8 mouse cellular contexts compared by ENCODE assay signal in genomic region chr1:154786243-154786669, GRCm38 (mm10).
DNase-seq lines count a peak whose midpoint lies in the region; ATAC-seq and TF ChIP-seq lines count a peak whose summit lies in the region.

No protein-coding gene starts in this region.

- no peak overlapping the region for H3K9ac ChIP-seq in heart, embryonic 11.5 days (ENCODE audit: low read depth, low read length)
- H3K9ac ChIP-seq in kidney, embryonic 15.5 days = no peak overlapping the region

- no peaks in the 10 kb centered on the region for H3K79me2 ChIP-seq in C2C12 (ENCODE audit: control insufficient read depth, insufficient read depth)

- TF ChIP-seq CTCF in C2C12 (IDR thresholded peaks at IDR 0.05; ENCODE audit: control insufficient read depth, insufficient read depth, insufficient read length) = peak; percentile 90

- H3K4me2 ChIP-seq in heart, embryonic 11.5 days = peak overlapping the region; percentile 31
- H3K4me2 ChIP-seq in kidney, embryonic 15.5 days = peak overlapping the region; percentile 33

- no peak overlapping the region for H3K27ac ChIP-seq in heart, embryonic 11.5 days (ENCODE audit: low read depth, low read length)
- no peak overlapping the region for H3K27ac ChIP-seq in kidney, embryonic 15.5 days

- no peak overlapping the region for H3ac ChIP-seq in C2C12 (ENCODE audit: control insufficient read depth, insufficient read length, low read depth)

- H3K9me3 ChIP-seq in heart, embryonic 11.5 days (replicated peaks; ENCODE audit: control insufficient read depth, low read length) = no peaks in the 10 kb centered on the region
- no peaks in the 10 kb centered on the region for H3K9me3 ChIP-seq in kidney, embryonic 15.5 days (replicated peaks)

- peak; percentile 86 for ATAC-seq in erythroblast, adult 5-6 weeks (replicated peaks; ENCODE audit: low FRiP score, poor library complexity, severe bottlenecking)
- ATAC-seq in heart, embryonic 11.5 days (replicated peaks; ENCODE audit: insufficient number of reproducible peaks, low FRiP score, low TSS enrichment) = peak; percentile 31; the same call in 1 of the 2 replicates
- peak; percentile 54; the same call in 1 of the 2 replicates for ATAC-seq in kidney, embryonic 15.5 days (replicated peaks; ENCODE audit: low FRiP score)
- peak; percentile 84 for ATAC-seq in monocyte, adult 5-6 weeks (replicated peaks; ENCODE audit: insufficient number of reproducible peaks, low FRiP score, low TSS enrichment, poor library complexity, severe bottlenecking)

- H3K4me3 ChIP-seq in C2C12 (ENCODE audit: insufficient read depth, poor library complexity, severe bottlenecking) = no peak overlapping the region
- H3K4me3 ChIP-seq in heart, embryonic 11.5 days (ENCODE audit: low read depth, low read length) = no peak overlapping the region
- no peak overlapping the region for H3K4me3 ChIP-seq in kidney, embryonic 15.5 days (replicated peaks)

- 5% methylated on average over 4 of the region's 4 CpGs for WGBS in heart, embryonic 11.5 days (ENCODE audit: insufficient replicate concordance)
- WGBS in kidney, embryonic 15.5 days = 18% methylated on average over 4 of the region's 4 CpGs

- H3K79me3 ChIP-seq in C2C12 (ENCODE audit: low read depth) = no peaks in the 10 kb centered on the region

- 0 out of 2 replicates have a peak, but pooled peaks cover 2% of the 10 kb centered on the region for H3K4me1 ChIP-seq in heart, embryonic 11.5 days (ENCODE audit: control insufficient read depth, insufficient read depth, low read length)
- H3K4me1 ChIP-seq in kidney, embryonic 15.5 days = peaks cover 22% of the 10 kb centered on the region

- DNase-seq in brain, adult 2 months (ENCODE audit: low read depth, low spot score) = peak; percentile 93
- peak; percentile 66 for DNase-seq in liver
- DNase-seq in spleen, postnatal 36 days (ENCODE audit: low spot score in 2 of 2) = peak; percentile 71 to 83

- H3K27me3 ChIP-seq in C2C12 (ENCODE audit: control insufficient read depth, insufficient read depth, insufficient read length) = peaks cover 20% of the 10 kb centered on the region
- peaks cover 4% of the 10 kb centered on the region; the same call in 1 of the 2 replicates for H3K27me3 ChIP-seq in heart, embryonic 11.5 days (ENCODE audit: control insufficient read depth, insufficient read depth, low read length)
- peaks cover 21% of the 10 kb centered on the region for H3K27me3 ChIP-seq in kidney, embryonic 15.5 days

- H3K36me3 ChIP-seq in C2C12 (ENCODE audit: control insufficient read depth, insufficient read depth) = no peaks in the 10 kb centered on the region
- no peaks in the 10 kb centered on the region for H3K36me3 ChIP-seq in heart, embryonic 11.5 days (ENCODE audit: control insufficient read depth, insufficient read depth, low read length)
- no peaks in the 10 kb centered on the region for H3K36me3 ChIP-seq in kidney, embryonic 15.5 days

TF ChIP-seq in C2C12, 6 proteins besides CTCF, POLR2A, EP300 and RAD21:
- TF ChIP-seq MYOG (IDR thresholded peaks at IDR 0.05; ENCODE audit: control insufficient read depth, extremely low read depth, insufficient read length) (no peak), MYOD1 (IDR thresholded peaks at IDR 0.05; ENCODE audit: control insufficient read depth, insufficient read length, low read depth) (no peak), MAX (IDR thresholded peaks at IDR 0.05) (no peak), USF1 (IDR thresholded peaks at IDR 0.05; ENCODE audit: low read depth) (no peak), CEBPB (IDR thresholded peaks at IDR 0.05; ENCODE audit: low read depth) (no peak), FOSL1 (IDR thresholded peaks at IDR 0.05; ENCODE audit: insufficient read depth, low read length, poor library complexity, severe bottlenecking) (no peak)
TF ChIP-seq in C2C12: peak in this region for 0.

Comparison
In these comparisons a context has a peak if more than half of its experiments do, and no peak if none do; other contexts are left out.
1. ATAC-seq: peak in every context shown above with its lines; median percentile 86 in erythroblast, adult 5-6 weeks; 84 in monocyte, adult 5-6 weeks; 54 in kidney, embryonic 15.5 days; 31 in heart, embryonic 11.5 days.